Mouse (Mus musculus) neural tube, embryonic 13.5 days (tissue): Measurements from ENCODE around the gene Pik3r6. TPM values are rescaled to one million over a fixed set of nuclear protein-coding genes. Genes with fewer than 3 reads are reported as not detected.

Experiments
- ATAC-seq: fragments of 200-750 bp; cut with Nextera tagmentation; 2 replicates; pipeline ENCODE4 v1.8.0; 2017; ENCODE audit warnings: low read depth, mild to moderate bottlenecking, moderate TSS enrichment, moderate library complexity
- H3K27ac ChIP-seq: fragments of 300-500 bp; sonication (generic); replicated peaks from 2 replicates; pipeline ENCODE4 v1.5.1; 2015; ENCODE audit warnings: moderate library complexity, mild to moderate bottlenecking, inconsistent platforms
- H3K27me3 ChIP-seq: fragments of 300-500 bp; sonication (generic); 2 replicates; pipeline ENCODE4 v1.6.1; 2015; ENCODE audit warnings: mild to moderate bottlenecking, inconsistent platforms
- H3K36me3 ChIP-seq: fragments of 300-500 bp; sonication (generic); 2 replicates; pipeline ENCODE4 v1.6.1; 2015; ENCODE audit warnings: mild to moderate bottlenecking, inconsistent platforms
- H3K4me1 ChIP-seq: fragments of 300-500 bp; sonication (generic); replicated peaks from 2 replicates; pipeline ENCODE4 v1.6.1; 2015; ENCODE audit warnings: inconsistent platforms
- H3K4me2 ChIP-seq: fragments of 300-500 bp; sonication (generic); 2 replicates; pipeline ENCODE4 v1.6.1; 2015; ENCODE audit warnings: inconsistent platforms, mild to moderate bottlenecking, moderate library complexity
- H3K4me3 ChIP-seq: fragments of 300-500 bp; sonication (generic); 2 replicates; pipeline ENCODE4 v1.5.1; 2015; ENCODE audit warnings: mild to moderate bottlenecking, inconsistent platforms
- H3K9ac ChIP-seq: fragments of 300-500 bp; sonication (generic); 2 replicates; pipeline ENCODE4 v1.6.1; 2015; ENCODE audit warnings: moderate library complexity, mild to moderate bottlenecking, inconsistent platforms
- H3K9me3 ChIP-seq: fragments of 300-500 bp; sonication (generic); 2 replicates; pipeline ENCODE4 v1.6.1; 2016; ENCODE audit warnings: inconsistent platforms
- WGBS: fragments of 180-500 bp; shearing (Covaris S2); methylation state at CpG from one replicate; pipeline ENCODE4 v1.1.7; 2015; 5-methylcytosine and 5-hydroxymethylcytosine counted together
- polyA plus RNA-seq: library from polyadenylated mRNA; unstranded; fragments of >200 nt; fragmentation: Nextera tagmentation; extraction: Ambion mirVana; gene quantifications from 2 replicates; pipeline ENCODE4 v1.2.1, GENCODE M21; 2015

Gene Pik3r6
- 2.3 and 2.4 TPM in 2 replicates for polyA plus RNA-seq

- no peaks in the 10 kb centered on the region for H3K27me3 ChIP-seq
- no peaks in the 10 kb centered on the region for H3K9me3 ChIP-seq
- ATAC-seq = no peak
- no peak within 1 kb of the TSS for H3K4me3 ChIP-seq
- no peak within 1 kb of the TSS for H3K9ac ChIP-seq
- peak within 1 kb of the TSS; percentile 34 for H3K4me2 ChIP-seq
- no peaks in the 10 kb centered on the region for H3K4me1 ChIP-seq
- no peak within 1 kb of the TSS for H3K27ac ChIP-seq
- 88% methylated on average over 8 of the region's 8 CpGs for WGBS
- H3K36me3 ChIP-seq = no peaks in the 10 kb centered on the region
These were observed at the start of gene Pik3r6 for GRCm38 (mm10) chr11:68502902-68503629. Gene Pik3r6, plus strand, starts transcription at chr11:68503019.

- H3K9me3 ChIP-seq = no peaks in the 10 kb centered on the region
- H3K27ac ChIP-seq = no peak overlapping the region
- no peak overlapping the region for H3K9ac ChIP-seq
- ATAC-seq = no peak
- 78% methylated on average over 6 of the region's 6 CpGs for WGBS
- H3K27me3 ChIP-seq = no peaks in the 10 kb centered on the region; the same call in 1 of the 2 replicates
- H3K4me2 ChIP-seq = no peak overlapping the region
- no peak overlapping the region for H3K4me3 ChIP-seq
- H3K4me1 ChIP-seq = peaks cover 11% of the 10 kb centered on the region
- H3K36me3 ChIP-seq = no peaks in the 10 kb centered on the region
These were observed 49.5 kb upstream of the Pik3r6 start for GRCm38 (mm10) chr11:68453301-68453700.

- Histone ChIP-seq H3K27me3 (no peaks in the 10 kb centered on the region), H3K4me2 (no peak overlapping the region), H3K36me3 (no peaks in the 10 kb centered on the region), H3K27ac (no peak overlapping the region), H3K9ac (no peak overlapping the region), H3K4me1 (no peaks in the 10 kb centered on the region), H3K9me3 (no peaks in the 10 kb centered on the region), H3K4me3 (no peak overlapping the region)
- no peak for ATAC-seq
- WGBS = 71% methylated on average over 8 of the region's 8 CpGs
These were observed 44.7 kb upstream of the Pik3r6 start for GRCm38 (mm10) chr11:68458086-68458485.

- H3K4me2 ChIP-seq = no peak overlapping the region
- H3K27me3 ChIP-seq = no peaks in the 10 kb centered on the region
- no peak for ATAC-seq
- no peaks in the 10 kb centered on the region for H3K36me3 ChIP-seq
- no peaks in the 10 kb centered on the region for H3K4me1 ChIP-seq
- no peak overlapping the region for H3K27ac ChIP-seq
- H3K9ac ChIP-seq = no peak overlapping the region
- WGBS = 84% methylated on average over 5 of the region's 5 CpGs
- no peaks in the 10 kb centered on the region for H3K9me3 ChIP-seq
- no peak overlapping the region for H3K4me3 ChIP-seq
These were observed 43.8 kb upstream of the Pik3r6 start for GRCm38 (mm10) chr11:68459021-68459420.

GRCm38 (mm10) chr11:68459486-68459885, 43.3 kb upstream of the Pik3r6 start:
- no peaks in the 10 kb centered on the region for H3K27me3 ChIP-seq
- no peak overlapping the region for H3K27ac ChIP-seq
- no peaks in the 10 kb centered on the region for H3K4me1 ChIP-seq
- H3K9ac ChIP-seq = no peak overlapping the region
- H3K4me2 ChIP-seq = no peak overlapping the region
- H3K4me3 ChIP-seq = no peak overlapping the region
- H3K9me3 ChIP-seq = no peaks in the 10 kb centered on the region
- no peaks in the 10 kb centered on the region for H3K36me3 ChIP-seq
- ATAC-seq = no peak
- WGBS = 93% methylated on average over 5 of the region's 5 CpGs

- no peaks in the 10 kb centered on the region for H3K9me3 ChIP-seq
- H3K27me3 ChIP-seq = no peaks in the 10 kb centered on the region
- no peak overlapping the region for H3K4me2 ChIP-seq
- no peak overlapping the region for H3K27ac ChIP-seq
- no peaks in the 10 kb centered on the region for H3K4me1 ChIP-seq
- H3K36me3 ChIP-seq = no peaks in the 10 kb centered on the region
- no peak for ATAC-seq
- H3K4me3 ChIP-seq = no peak overlapping the region
- WGBS = 87% methylated on average over 3 of the region's 3 CpGs
- H3K9ac ChIP-seq = no peak overlapping the region
These were observed 40.1 kb upstream of the Pik3r6 start for GRCm38 (mm10) chr11:68462716-68463115.

GRCm38 (mm10) chr11:68464260-68464659, 38.6 kb upstream of the Pik3r6 start:
- WGBS = 82% methylated on average over 5 of the region's 5 CpGs
- no peak overlapping the region for H3K4me2 ChIP-seq

GRCm38 (mm10) chr11:68465090-68465489, 37.7 kb upstream of the Pik3r6 start:
- Histone ChIP-seq H3K27ac (no peak overlapping the region), H3K36me3 (no peaks in the 10 kb centered on the region), H3K27me3 (no peaks in the 10 kb centered on the region), H3K9me3 (no peaks in the 10 kb centered on the region), H3K4me3 (no peak overlapping the region), H3K9ac (no peak overlapping the region), H3K4me1 (no peaks in the 10 kb centered on the region), H3K4me2 (no peak overlapping the region)
- 88% methylated on average over 2 of the region's 2 CpGs for WGBS
- no peak for ATAC-seq

More at GRCm38 (mm10) chr11:68464260-68464659, 38.6 kb upstream of the Pik3r6 start:
- no peak for ATAC-seq
- no peaks in the 10 kb centered on the region for H3K36me3 ChIP-seq
- no peaks in the 10 kb centered on the region for H3K9me3 ChIP-seq
- H3K27me3 ChIP-seq = no peaks in the 10 kb centered on the region
- no peaks in the 10 kb centered on the region for H3K4me1 ChIP-seq
- H3K4me3 ChIP-seq = no peak overlapping the region
- H3K27ac ChIP-seq = no peak overlapping the region
- H3K9ac ChIP-seq = no peak overlapping the region

- Histone ChIP-seq H3K4me3 (no peak overlapping the region), H3K9ac (no peak overlapping the region), H3K27ac (no peak overlapping the region), H3K27me3 (no peaks in the 10 kb centered on the region), H3K4me1 (no peaks in the 10 kb centered on the region), H3K9me3 (no peaks in the 10 kb centered on the region), H3K36me3 (no peaks in the 10 kb centered on the region), H3K4me2 (no peak overlapping the region)
- ATAC-seq = no peak
- WGBS = 82% methylated on average over 7 of the region's 7 CpGs
These were observed 35.4 kb upstream of the Pik3r6 start for GRCm38 (mm10) chr11:68467441-68467840.

GRCm38 (mm10) chr11:68467962-68468612, 34.7 kb upstream of the Pik3r6 start:
- H3K27me3 ChIP-seq = no peaks in the 10 kb centered on the region
- no peaks in the 10 kb centered on the region for H3K36me3 ChIP-seq
- WGBS = 64% methylated on average over 9 of the region's 9 CpGs
- no peak overlapping the region for H3K9ac ChIP-seq
- no peaks in the 10 kb centered on the region for H3K9me3 ChIP-seq
- H3K27ac ChIP-seq = no peak overlapping the region
- no peak overlapping the region for H3K4me3 ChIP-seq
- H3K4me2 ChIP-seq = no peak overlapping the region
- no peaks in the 10 kb centered on the region for H3K4me1 ChIP-seq
- no peak for ATAC-seq

- Histone ChIP-seq H3K4me3 (no peak overlapping the region), H3K9ac (no peak overlapping the region), H3K4me2 (no peak overlapping the region), H3K9me3 (no peaks in the 10 kb centered on the region), H3K36me3 (no peaks in the 10 kb centered on the region), H3K27me3 (no peaks in the 10 kb centered on the region), H3K27ac (no peak overlapping the region), H3K4me1 (no peaks in the 10 kb centered on the region)
- WGBS = 84% methylated on average over 4 of the region's 4 CpGs
- no peak for ATAC-seq
These were observed 33.9 kb upstream of the Pik3r6 start for GRCm38 (mm10) chr11:68468886-68469285.

GRCm38 (mm10) chr11:68472162-68472849, 30.5 kb upstream of the Pik3r6 start:
- Histone ChIP-seq H3K4me3 (no peak overlapping the region), H3K9ac (no peak overlapping the region), H3K9me3 (no peaks in the 10 kb centered on the region), H3K36me3 (no peaks in the 10 kb centered on the region), H3K27ac (no peak overlapping the region), H3K4me1 (no peaks in the 10 kb centered on the region), H3K4me2 (no peak overlapping the region), H3K27me3 (no peaks in the 10 kb centered on the region)
- no peak for ATAC-seq
- WGBS = 80% methylated on average over 5 of the region's 5 CpGs
